Mouse (Mus musculus): Measurements from ENCODE around the gene Zfp628. TPM values are rescaled to one million over a fixed set of nuclear protein-coding genes. Genes with fewer than 3 reads are reported as not detected.

Gene Zfp628
- polyA plus RNA-seq, 1 experiment from 2014 or later, result 2.5 TPM

Other genes starting within 250 kb of the Zfp628 start
- gene Hspbp1, start 230.1 kb upstream of the Zfp628 start, polyA plus RNA-seq (2014; fragmentation: Nextera tagmentation; extraction: Ambion mirVana), result 102 and 104 TPM in 2 replicates
- 2.1 and 2.3 TPM in 2 replicates for gene Brsk1, start 224.6 kb upstream of the Zfp628 start, polyA plus RNA-seq (2014; fragmentation: Nextera tagmentation; extraction: Ambion mirVana)
- gene Tmem150b, start 190.0 kb upstream of the Zfp628 start, polyA plus RNA-seq (2014; fragmentation: Nextera tagmentation; extraction: Ambion mirVana), result not detected in 2 replicates
- gene Kmt5c, start 175.1 kb upstream of the Zfp628 start, polyA plus RNA-seq (2014; fragmentation: Nextera tagmentation; extraction: Ambion mirVana), result 55.7 and 61.6 TPM in 2 replicates
- 41.6 and 42.1 TPM in 2 replicates for gene Cox6b2, start 162.1 kb upstream of the Zfp628 start, polyA plus RNA-seq (2014; fragmentation: Nextera tagmentation; extraction: Ambion mirVana)
- gene Fam71e2, start 143.9 kb upstream of the Zfp628 start, polyA plus RNA-seq (2014; fragmentation: Nextera tagmentation; extraction: Ambion mirVana), result not detected in 2 replicates
- 0.21 TPM in 1 of 2 replicates, not detected in the other for gene Il11, start 132.4 kb upstream of the Zfp628 start, polyA plus RNA-seq (2014; fragmentation: Nextera tagmentation; extraction: Ambion mirVana)
- not detected in 2 replicates for gene Tmem190, start 132.3 kb upstream of the Zfp628 start, polyA plus RNA-seq (2014; fragmentation: Nextera tagmentation; extraction: Ambion mirVana)
- 1.3 and 1.4 TPM in 2 replicates for gene Tmem238, start 125.6 kb upstream of the Zfp628 start, polyA plus RNA-seq (2014; fragmentation: Nextera tagmentation; extraction: Ambion mirVana)
- 149 and 169 TPM in 2 replicates for gene Rpl28, start 122.3 kb upstream of the Zfp628 start, polyA plus RNA-seq (2014; fragmentation: Nextera tagmentation; extraction: Ambion mirVana)
- gene Ube2s, start 102.6 kb upstream of the Zfp628 start, polyA plus RNA-seq (2014; fragmentation: Nextera tagmentation; extraction: Ambion mirVana), result 453 and 487 TPM in 2 replicates
- 0.72 TPM in 2 replicates for gene Shisa7, start 70.5 kb upstream of the Zfp628 start, polyA plus RNA-seq (2014; fragmentation: Nextera tagmentation; extraction: Ambion mirVana)
- gene Isoc2b, start 45.0 kb upstream of the Zfp628 start, polyA plus RNA-seq (2014; fragmentation: Nextera tagmentation; extraction: Ambion mirVana), result 2.4 and 2.9 TPM in 2 replicates
- gene Isoc2a, start 38.1 kb upstream of the Zfp628 start, polyA plus RNA-seq (2014; fragmentation: Nextera tagmentation; extraction: Ambion mirVana), result 0.70 and 0.72 TPM in 2 replicates
- gene Gm36210, start 8.7 kb upstream of the Zfp628 start, polyA plus RNA-seq (2014; fragmentation: Nextera tagmentation; extraction: Ambion mirVana), result 0.27 TPM in 1 of 2 replicates, not detected in the other
- gene Nat14, start 6.8 kb downstream of the Zfp628 start, polyA plus RNA-seq (2014; fragmentation: Nextera tagmentation; extraction: Ambion mirVana), result 2.7 and 2.8 TPM in 2 replicates
- 0.97 and 1.2 TPM in 2 replicates for gene Ssc5d, start 10.6 kb downstream of the Zfp628 start, polyA plus RNA-seq (2014; fragmentation: Nextera tagmentation; extraction: Ambion mirVana)
- gene Sbk2, start 49.2 kb downstream of the Zfp628 start, polyA plus RNA-seq (2014; fragmentation: Nextera tagmentation; extraction: Ambion mirVana), result 0.21 TPM in 1 of 2 replicates, not detected in the other
- 0.06 TPM in 1 of 2 replicates, not detected in the other for gene Sbk3, start 56.0 kb downstream of the Zfp628 start, polyA plus RNA-seq (2014; fragmentation: Nextera tagmentation; extraction: Ambion mirVana)
- gene Zfp579, start 80.9 kb downstream of the Zfp628 start, polyA plus RNA-seq (2014; fragmentation: Nextera tagmentation; extraction: Ambion mirVana), result 25.3 and 28.4 TPM in 2 replicates
- gene Zfp524, start 99.2 kb downstream of the Zfp628 start, polyA plus RNA-seq (2014; fragmentation: Nextera tagmentation; extraction: Ambion mirVana), result 7.5 and 9.4 TPM in 2 replicates
- 42.5 and 43.0 TPM in 2 replicates for gene Fiz1, start 99.5 kb downstream of the Zfp628 start, polyA plus RNA-seq (2014; fragmentation: Nextera tagmentation; extraction: Ambion mirVana)
- 0.59 TPM in 1 of 2 replicates, not detected in the other for gene Gm44973, start 100.3 kb downstream of the Zfp628 start, polyA plus RNA-seq (2014; fragmentation: Nextera tagmentation; extraction: Ambion mirVana)
- gene Zfp865, start 105.2 kb downstream of the Zfp628 start, polyA plus RNA-seq (2014; fragmentation: Nextera tagmentation; extraction: Ambion mirVana), result 4.5 and 5.9 TPM in 2 replicates
- 14.9 and 15.1 TPM in 2 replicates for gene Ccdc106, start 105.3 kb downstream of the Zfp628 start, polyA plus RNA-seq (2014; fragmentation: Nextera tagmentation; extraction: Ambion mirVana)
- gene 4632433K11Rik, start 118.9 kb downstream of the Zfp628 start, polyA plus RNA-seq (2014; fragmentation: Nextera tagmentation; extraction: Ambion mirVana), result not detected in 2 replicates
- 2.7 and 3.3 TPM in 2 replicates for gene Zfp784, start 123.2 kb downstream of the Zfp628 start, polyA plus RNA-seq (2014; fragmentation: Nextera tagmentation; extraction: Ambion mirVana)
- gene Zfp580, start 136.3 kb downstream of the Zfp628 start, polyA plus RNA-seq (2014; fragmentation: Nextera tagmentation; extraction: Ambion mirVana), result 25.0 and 32.3 TPM in 2 replicates
- gene U2af2, start 146.9 kb downstream of the Zfp628 start, polyA plus RNA-seq (2014; fragmentation: Nextera tagmentation; extraction: Ambion mirVana), result 156 and 164 TPM in 2 replicates
- gene Epn1, start 165.0 kb downstream of the Zfp628 start, polyA plus RNA-seq (2014; fragmentation: Nextera tagmentation; extraction: Ambion mirVana), result 46.3 and 51.3 TPM in 2 replicates
- gene Rfpl4, start 201.7 kb downstream of the Zfp628 start, polyA plus RNA-seq (2014; fragmentation: Nextera tagmentation; extraction: Ambion mirVana), result not detected in 2 replicates
- gene Rasl2-9, start 210.7 kb downstream of the Zfp628 start, polyA plus RNA-seq (2014; fragmentation: Nextera tagmentation; extraction: Ambion mirVana), result 0.28 and 0.35 TPM in 2 replicates
- gene Vmn1r55, start 234.5 kb downstream of the Zfp628 start, polyA plus RNA-seq (2014; fragmentation: Nextera tagmentation; extraction: Ambion mirVana), result 0.01 TPM in 1 of 2 replicates, not detected in the other